Mouse (Mus musculus) midbrain, embryonic 13.5 days (tissue): ENCODE results near the gene Tmem163. TPM values are rescaled to one million over a fixed set of nuclear protein-coding genes. Genes with fewer than 3 reads are reported as not detected.

Source experiments
- ATAC-seq: fragments of 200-750 bp; cut with Nextera tagmentation; 2 replicates; pipeline ENCODE4 v1.8.0; 2017; ENCODE audit warnings: mild to moderate bottlenecking, moderate TSS enrichment, moderate library complexity
- H3K27ac ChIP-seq: fragments of 300-500 bp; sonication (generic); 2 replicates; pipeline ENCODE4 v1.5.1; 2015; ENCODE audit warnings: inconsistent platforms, mild to moderate bottlenecking, moderate library complexity
- H3K27me3 ChIP-seq: fragments of 300-500 bp; sonication (generic); 2 replicates; pipeline ENCODE4 v1.6.1; 2015; ENCODE audit warnings: mild to moderate bottlenecking, inconsistent platforms
- H3K36me3 ChIP-seq: fragments of 300-500 bp; sonication (generic); 2 replicates; pipeline ENCODE4 v1.6.1; 2015; ENCODE audit warnings: mild to moderate bottlenecking, inconsistent platforms
- H3K4me1 ChIP-seq: fragments of 300-500 bp; sonication (generic); replicated peaks from 2 replicates; pipeline ENCODE4 v1.6.1; 2015; ENCODE audit warnings: inconsistent platforms
- H3K4me2 ChIP-seq: fragments of 300-500 bp; sonication (generic); replicated peaks from 2 replicates; pipeline ENCODE4 v1.6.1; 2015; ENCODE audit warnings: moderate library complexity, mild to moderate bottlenecking, inconsistent platforms
- H3K4me3 ChIP-seq: fragments of 300-500 bp; sonication (generic); replicated peaks from 2 replicates; pipeline ENCODE4 v1.5.1; 2015; ENCODE audit warnings: mild to moderate bottlenecking, inconsistent platforms
- H3K9ac ChIP-seq: fragments of 300-500 bp; sonication (generic); replicated peaks from 2 replicates; pipeline ENCODE4 v1.6.1; 2015; ENCODE audit warnings: mild to moderate bottlenecking, inconsistent platforms
- H3K9me3 ChIP-seq: fragments of 300-500 bp; sonication (generic); 2 replicates; pipeline ENCODE4 v1.6.1; 2016; ENCODE audit warnings: mild to moderate bottlenecking, inconsistent platforms
- WGBS: fragments of 180-500 bp; shearing (Covaris S2); methylation state at CpG from one replicate; pipeline ENCODE4 v1.1.7; 2015; 5-methylcytosine and 5-hydroxymethylcytosine counted together
- polyA plus RNA-seq: library from polyadenylated mRNA; unstranded; fragments of >200 nt; fragmentation: Nextera tagmentation; extraction: Ambion mirVana; gene quantifications from 2 replicates; pipeline ENCODE4 v1.2.1, GENCODE M21; 2015

Gene Tmem163
- polyA plus RNA-seq, 1 experiment from 2014 or later: 65.8 TPM

- Histone ChIP-seq H3K4me1 (peaks cover 51% of the 10 kb centered on the region), H3K27me3 (peaks cover 35% of the 10 kb centered on the region), H3K4me3 (peak overlapping the region; percentile 75), H3K4me2 (peak overlapping the region; percentile 92), H3K36me3 (no peaks in the 10 kb centered on the region), H3K9ac (peak overlapping the region; percentile 90), H3K9me3 (no peaks in the 10 kb centered on the region), H3K27ac (peak overlapping the region; percentile 87)
- 29% methylated on average over 12 of the region's 12 CpGs for WGBS
- ATAC-seq: no peak
These were observed 3.2 kb downstream of the Tmem163 start for GRCm38 (mm10) chr1:127676116-127676515.

- no peak for ATAC-seq
- H3K27me3 ChIP-seq: peaks cover 35% of the 10 kb centered on the region
- H3K4me2 ChIP-seq: peak overlapping the region; percentile 92
- H3K27ac ChIP-seq: peak overlapping the region; percentile 87
- 44% methylated on average over 1 of the region's 1 CpGs for WGBS
- H3K4me3 ChIP-seq: peak overlapping the region; percentile 75
- no peaks in the 10 kb centered on the region for H3K9me3 ChIP-seq
- H3K4me1 ChIP-seq: peaks cover 51% of the 10 kb centered on the region
- H3K36me3 ChIP-seq: 0 out of 2 replicates have a peak, but pooled peaks cover under 1% of the 10 kb centered on the region
- H3K9ac ChIP-seq: peak overlapping the region; percentile 90
These were observed 4.1 kb downstream of the Tmem163 start for GRCm38 (mm10) chr1:127675253-127675652.

GRCm38 (mm10) chr1:127673221-127674050 is 5.9 kb downstream of the Tmem163 start:
- ATAC-seq: no peak
- Histone ChIP-seq H3K4me3 (0 out of 2 replicates have a peak overlapping the region, but pooled peaks have one; percentile 8), H3K4me1 (peaks cover 41% of the 10 kb centered on the region), H3K9ac (no peak overlapping the region), H3K27ac (no peak overlapping the region), H3K36me3 (0 out of 2 replicates have a peak, but pooled peaks cover 11% of the 10 kb centered on the region), H3K27me3 (peaks cover 23% of the 10 kb centered on the region), H3K4me2 (peak overlapping the region; percentile 92), H3K9me3 (peaks cover 9% of the 10 kb centered on the region; the same call in 1 of the 2 replicates)
- 76% methylated on average over 10 of the region's 10 CpGs for WGBS

- Histone ChIP-seq H3K27me3 (no peaks in the 10 kb centered on the region), H3K36me3 (0 out of 2 replicates have a peak, but pooled peaks cover 11% of the 10 kb centered on the region), H3K4me3 (no peak overlapping the region), H3K9me3 (peaks cover 9% of the 10 kb centered on the region; the same call in 1 of the 2 replicates), H3K27ac (peak overlapping the region; percentile 80), H3K9ac (no peak overlapping the region), H3K4me1 (peaks cover 25% of the 10 kb centered on the region), H3K4me2 (no peak overlapping the region)
- 81% methylated on average over 3 of the region's 3 CpGs for WGBS
- ATAC-seq: no peak
These were observed 11.2 kb downstream of the Tmem163 start for GRCm38 (mm10) chr1:127668161-127668560.

GRCm38 (mm10) chr1:127667110-127667860 is 12.1 kb downstream of the Tmem163 start:
- Histone ChIP-seq H3K27ac (peak overlapping the region; percentile 80), H3K27me3 (no peaks in the 10 kb centered on the region), H3K9ac (no peak overlapping the region), H3K4me2 (no peak overlapping the region), H3K36me3 (0 out of 2 replicates have a peak, but pooled peaks cover 11% of the 10 kb centered on the region), H3K4me1 (peaks cover 25% of the 10 kb centered on the region), H3K9me3 (peaks cover 9% of the 10 kb centered on the region; the same call in 1 of the 2 replicates), H3K4me3 (no peak overlapping the region)
- 44% methylated on average over 8 of the region's 8 CpGs for WGBS
- peak; percentile 69 for ATAC-seq

GRCm38 (mm10) chr1:127666221-127666620 is 13.1 kb downstream of the Tmem163 start:
- Histone ChIP-seq H3K4me3 (no peak overlapping the region), H3K27ac (peak overlapping the region; percentile 77), H3K27me3 (no peaks in the 10 kb centered on the region), H3K9me3 (peaks cover 9% of the 10 kb centered on the region; the same call in 1 of the 2 replicates), H3K4me1 (peaks cover 33% of the 10 kb centered on the region), H3K4me2 (no peak overlapping the region), H3K36me3 (0 out of 2 replicates have a peak, but pooled peaks cover 11% of the 10 kb centered on the region), H3K9ac (no peak overlapping the region)
- WGBS: 59% methylated on average over 6 of the region's 6 CpGs
- peak; percentile 73 for ATAC-seq

- H3K4me1 ChIP-seq: peaks cover 39% of the 10 kb centered on the region
- 84% methylated on average over 13 of the region's 13 CpGs for WGBS
- H3K4me3 ChIP-seq: no peak overlapping the region
- H3K4me2 ChIP-seq: no peak overlapping the region
- H3K9ac ChIP-seq: no peak overlapping the region
- no peaks in the 10 kb centered on the region for H3K9me3 ChIP-seq
- H3K27me3 ChIP-seq: no peaks in the 10 kb centered on the region
- no peaks in the 10 kb centered on the region for H3K36me3 ChIP-seq
- H3K27ac ChIP-seq: peak overlapping the region; percentile 44; the same call in 1 of the 2 replicates
- ATAC-seq: no peak
These were observed 16.8 kb downstream of the Tmem163 start for GRCm38 (mm10) chr1:127662385-127663068.

- 20% methylated on average over 13 of the region's 13 CpGs for WGBS
- H3K36me3 ChIP-seq: no peaks in the 10 kb centered on the region
- H3K27ac ChIP-seq: peak overlapping the region; percentile 91
- H3K4me1 ChIP-seq: peaks cover 28% of the 10 kb centered on the region
- ATAC-seq: peak; percentile 86
- peak overlapping the region; percentile 61 for H3K9ac ChIP-seq
- no peaks in the 10 kb centered on the region for H3K9me3 ChIP-seq
- H3K4me2 ChIP-seq: peak overlapping the region; percentile 41
- H3K4me3 ChIP-seq: peak overlapping the region; percentile 2; the same call in 1 of the 2 replicates
- H3K27me3 ChIP-seq: no peaks in the 10 kb centered on the region
These were observed 18.0 kb downstream of the Tmem163 start for GRCm38 (mm10) chr1:127661118-127662012.

GRCm38 (mm10) chr1:127651564-127651963 is 27.8 kb downstream of the Tmem163 start:
- no peak overlapping the region for H3K9ac ChIP-seq
- peaks cover 5% of the 10 kb centered on the region; the same call in 1 of the 2 replicates for H3K4me1 ChIP-seq
- WGBS: 85% methylated on average over 2 of the region's 2 CpGs
- no peak overlapping the region for H3K4me3 ChIP-seq
- no peaks in the 10 kb centered on the region for H3K27me3 ChIP-seq
- ATAC-seq: no peak
- no peaks in the 10 kb centered on the region for H3K36me3 ChIP-seq
- no peaks in the 10 kb centered on the region for H3K9me3 ChIP-seq
- H3K27ac ChIP-seq: no peak overlapping the region
- no peak overlapping the region for H3K4me2 ChIP-seq

- no peaks in the 10 kb centered on the region for H3K9me3 ChIP-seq
- WGBS: 93% methylated on average over 12 of the region's 12 CpGs
- H3K36me3 ChIP-seq: no peaks in the 10 kb centered on the region
- H3K4me2 ChIP-seq: no peak overlapping the region
- H3K27me3 ChIP-seq: no peaks in the 10 kb centered on the region
- H3K27ac ChIP-seq: no peak overlapping the region
- no peak overlapping the region for H3K9ac ChIP-seq
- H3K4me3 ChIP-seq: no peak overlapping the region
- ATAC-seq: no peak
- no peaks in the 10 kb centered on the region for H3K4me1 ChIP-seq
These were observed 36.2 kb downstream of the Tmem163 start for GRCm38 (mm10) chr1:127642976-127643769.
